Mouse (Mus musculus): ENCODE measurements around the gene Iqgap2.

DNA sequence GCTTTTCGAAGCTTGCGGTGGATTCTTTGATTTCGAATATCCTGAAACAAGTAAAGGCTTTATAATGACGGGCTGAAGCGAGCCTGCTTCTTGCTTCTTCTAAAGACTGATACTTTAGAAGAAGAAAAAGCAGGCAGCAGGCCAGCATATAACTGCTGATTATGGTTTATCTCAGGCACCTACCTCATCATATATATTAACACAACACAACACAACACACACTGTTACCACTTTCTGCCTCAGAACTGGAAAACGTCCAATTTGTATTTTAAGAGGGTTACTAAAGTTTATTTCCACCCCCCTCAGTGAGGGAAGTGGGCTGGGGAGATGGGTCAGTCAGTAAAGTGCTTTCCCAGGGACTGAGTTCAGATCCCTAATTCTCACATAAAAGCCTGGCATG lies 259.6 kb downstream of the Iqgap2 start:
- TF ChIP-seq HCFC1 (IDR thresholded peaks at IDR 0.05; ENCODE audit: low read depth, low read length) (no peak), CTCF (IDR thresholded peaks at IDR 0.05 in 2 of 3, conservative IDR thresholded peaks at IDR 0.05 in 1 of 3; ENCODE audit: control insufficient read depth in 1 of 3, insufficient read depth in 1 of 3, low read depth in 2 of 3, low read length in 3 of 3, poor library complexity in 1 of 3, severe bottlenecking in 1 of 3) (no peak), POLR2A (IDR thresholded peaks at IDR 0.05; ENCODE audit: control insufficient read depth in 1 of 2, insufficient read depth in 1 of 2, low read depth in 1 of 2, low read length in 2 of 2, poor library complexity in 1 of 2) (no peak), MAFK (IDR thresholded peaks at IDR 0.05; ENCODE audit: borderline replicate concordance, low read depth, low read length) (no peak), KAT2A (conservative IDR thresholded peaks at IDR 0.05; ENCODE audit: low read depth, low read length) (no peak), ZC3H11A (IDR thresholded peaks at IDR 0.05; ENCODE audit: low read depth, low read length) (no peak), USF1 (IDR thresholded peaks at IDR 0.05; ENCODE audit: low read depth, low read length) (no peak), TCF12 (IDR thresholded peaks at IDR 0.05; ENCODE audit: low read depth, low read length) (peak; percentile 61; the same call in 1 of the 2 replicates), CHD1 (IDR thresholded peaks at IDR 0.05; ENCODE audit: low read depth, low read length) (no peak), MAX (IDR thresholded peaks at IDR 0.05; ENCODE audit: low read length) (no peak), ETS1 (IDR thresholded peaks at IDR 0.05; ENCODE audit: low read depth, low read length) (peak; percentile 88), NRF1 (IDR thresholded peaks at IDR 0.05; ENCODE audit: insufficient read depth, low read depth, low read length, poor library complexity, severe bottlenecking) (no peak)
